11 mouse cellular contexts compared by ENCODE assay signal in the genomic region with DNA sequence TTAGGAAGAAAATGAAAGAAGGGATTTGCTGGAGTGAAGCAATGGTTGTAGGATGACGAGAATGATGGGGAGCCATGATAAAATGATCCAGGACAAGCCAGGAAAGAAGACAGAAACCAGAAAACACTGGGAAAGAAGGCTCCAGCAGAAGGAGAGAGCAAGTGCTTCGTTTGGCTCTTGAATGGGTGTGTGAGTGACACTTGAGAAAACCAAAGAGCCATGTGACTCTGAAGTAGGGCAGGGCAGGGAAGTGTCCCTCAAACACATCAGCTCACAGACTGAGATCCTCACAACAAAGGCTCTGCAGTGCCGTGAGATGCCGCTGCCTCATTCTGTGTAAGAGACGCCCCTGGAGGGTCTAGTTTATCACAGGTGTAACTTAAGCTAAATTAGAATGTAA.
"Had no signal": no experiment of that assay in that cellular context is flagged by ENCODE, and none has a peak within 500 bp of the region (broad histone marks: within the 10 kb centered on the region; RNA-seq: fewer than 3 reads in every experiment).

No protein-coding gene starts in this region.

- DNase-seq: kidney, adult 8-10 months; kidney, postnatal 25 days; liver, embryonic 13.5 days; liver, postnatal 0 days; midbrain, embryonic 14.5 days; spleen, adult 18-20 months; thymus, postnatal 14 days had no signal

- H3K27me3 ChIP-seq: limb, embryonic 15.5 days; liver, embryonic 13.5 days; neural tube, embryonic 12.5 days; stomach, embryonic 15.5 days had no signal

- H3K4me3 ChIP-seq: limb, embryonic 15.5 days; liver, embryonic 13.5 days; midbrain, embryonic 10.5 days; neural tube, embryonic 12.5 days; stomach, embryonic 15.5 days had no signal

- H3K27ac ChIP-seq: limb, embryonic 15.5 days; liver, embryonic 13.5 days; midbrain, embryonic 10.5 days; neural tube, embryonic 12.5 days; stomach, embryonic 15.5 days had no signal

- H3K4me2 ChIP-seq: limb, embryonic 15.5 days; liver, embryonic 13.5 days; neural tube, embryonic 12.5 days; stomach, embryonic 15.5 days had no signal

- H3K9me3 ChIP-seq: limb, embryonic 15.5 days; liver, embryonic 13.5 days; midbrain, embryonic 10.5 days; neural tube, embryonic 12.5 days; stomach, embryonic 15.5 days had no signal

- H3K4me1 ChIP-seq: limb, embryonic 15.5 days; liver, embryonic 13.5 days; midbrain, embryonic 10.5 days; neural tube, embryonic 12.5 days; stomach, embryonic 15.5 days had no signal

- H3K36me3 ChIP-seq: limb, embryonic 15.5 days; midbrain, embryonic 10.5 days; neural tube, embryonic 12.5 days; stomach, embryonic 15.5 days had no signal

- H3K9ac ChIP-seq: limb, embryonic 15.5 days; liver, embryonic 13.5 days; liver, postnatal 0 days; neural tube, embryonic 12.5 days; stomach, embryonic 15.5 days had no signal
